Mouse (Mus musculus) forebrain, postnatal 0 days (tissue): ENCODE data around the gene Tmem123. TPM values are rescaled to one million over a fixed set of nuclear protein-coding genes. Genes with fewer than 3 reads are reported as not detected.

Source experiments
- ATAC-seq: fragments of 200-750 bp; cut with Nextera tagmentation; 2 replicates; pipeline ENCODE4 v1.8.0; 2017; ENCODE audit warnings: mild to moderate bottlenecking, moderate library complexity
- DNase-seq: peaks from one replicate; pipeline ENCODE4 v3.0.0-alpha.2; 2015
- H3K27ac ChIP-seq: fragments of 300-500 bp; sonication (generic); 2 replicates; pipeline ENCODE4 v1.5.1; 2014; ENCODE audit warnings: low read depth, mild to moderate bottlenecking, antibody characterized with exemption, low read length, moderate library complexity, mixed read lengths
- H3K27me3 ChIP-seq: fragments of 300-500 bp; sonication (generic); 2 replicates; pipeline ENCODE4 v1.6.1; 2014; ENCODE audit warnings: mild to moderate bottlenecking, low read length, mixed read lengths; ENCODE audit not compliant: insufficient read depth
- H3K36me3 ChIP-seq: fragments of 300-500 bp; sonication (generic); 2 replicates; pipeline ENCODE4 v1.6.1; 2014; ENCODE audit warnings: mild to moderate bottlenecking, moderate library complexity; ENCODE audit not compliant: insufficient read depth
- H3K4me1 ChIP-seq: fragments of 300-500 bp; sonication (generic); 2 replicates; pipeline ENCODE4 v1.6.1; 2014; ENCODE audit warnings: antibody characterized with exemption; ENCODE audit not compliant: insufficient read depth
- H3K4me2 ChIP-seq: fragments of 300-500 bp; sonication (generic); 2 replicates; pipeline ENCODE4 v1.6.1; 2014; ENCODE audit warnings: low read depth, mild to moderate bottlenecking, moderate library complexity
- H3K4me3 ChIP-seq: fragments of 300-500 bp; sonication (generic); 2 replicates; pipeline ENCODE4 v1.5.1; 2014; ENCODE audit warnings: low read depth, low read length, mixed read lengths
- H3K9ac ChIP-seq: fragments of 300-500 bp; sonication (generic); 2 replicates; pipeline ENCODE4 v1.6.1; 2014; ENCODE audit warnings: mild to moderate bottlenecking
- H3K9me3 ChIP-seq: fragments of 300-500 bp; sonication (generic); 2 replicates; pipeline ENCODE4 v1.6.1; 2016; ENCODE audit warnings: low read length
- CTCF ChIP-seq: sonication (generic); IDR thresholded peaks from 2 replicates; pipeline ENCODE4 v1.5.1; 2016; ENCODE audit warnings: antibody characterized with exemption, control low read depth, low read depth
- WGBS: fragments of 180-500 bp; shearing (Covaris S2); extraction: QIAGEN DNeasy Blood & Tissue Kit; methylation state at CpG from one replicate; pipeline ENCODE4 v1.1.7; 2014; 5-methylcytosine and 5-hydroxymethylcytosine counted together
- polyA plus RNA-seq: library from polyadenylated mRNA; unstranded; fragments of >200 nt; fragmentation: Nextera tagmentation; extraction: Ambion mirVana; gene quantifications from 2 replicates; pipeline ENCODE4 v1.2.1, GENCODE M21; 2015
- total RNA-seq: library from RNA; depleted of rRNA; stranded (reverse); fragments of >200 nt; gene quantifications from 2 replicates; pipeline ENCODE4 v1.2.3, GENCODE M21; 2014; rRNA removed

The Tmem123 gene
- total RNA-seq (13.7 and 19.8 TPM in 2 replicates), polyA plus RNA-seq (13.9 TPM in 2 replicates)

DNA sequence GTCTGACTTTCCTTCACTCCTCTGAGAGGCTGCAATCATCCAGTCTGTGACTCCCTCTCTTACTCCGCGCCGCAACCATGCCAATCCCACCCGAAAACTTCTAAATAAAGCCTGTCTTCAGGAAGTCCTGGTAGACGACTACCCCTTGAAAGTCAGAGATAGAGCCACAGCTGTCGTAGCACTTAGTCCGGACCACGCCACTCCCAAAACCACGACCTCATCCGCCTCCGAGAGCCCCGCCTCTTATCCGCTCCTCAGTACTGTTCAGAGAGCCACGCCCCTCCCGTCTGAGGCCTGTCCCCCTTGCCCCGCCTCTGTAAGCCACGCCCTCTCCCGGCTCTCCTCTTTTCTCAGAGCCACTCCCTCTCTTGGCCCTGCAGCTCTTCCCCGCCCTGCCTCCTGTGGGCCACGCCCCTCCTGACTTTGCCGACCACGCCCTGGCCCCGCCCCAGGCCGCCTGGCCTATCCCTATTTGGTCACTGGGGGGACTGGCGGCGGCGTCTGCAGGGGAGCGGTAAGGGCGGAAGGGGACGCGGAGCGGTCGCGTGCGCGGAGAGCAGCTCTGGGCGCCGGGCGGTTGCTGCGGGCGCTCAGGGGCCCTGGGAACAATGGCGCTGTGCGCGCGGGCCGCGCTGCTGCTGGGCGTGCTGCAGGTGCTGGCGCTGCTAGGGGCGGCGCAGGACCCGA, at the start of gene Tmem123:
Gene Tmem123, plus strand, starts transcription at position 428 of the 687 bp plus-strand sequence.
- H3K4me3 ChIP-seq = peak within 1 kb of the TSS; percentile 61
- TF ChIP-seq CTCF = peak; percentile 31
- H3K36me3 ChIP-seq = no peaks in the 10 kb centered on the region
- ATAC-seq (peak; percentile 94), DNase-seq (peak; percentile 86)
- peak within 1 kb of the TSS; percentile 66 for H3K9ac ChIP-seq
- H3K27ac ChIP-seq = peak within 1 kb of the TSS; percentile 57; the same call in 1 of the 2 replicates
- peak within 1 kb of the TSS; percentile 80 for H3K4me2 ChIP-seq
- H3K27me3 ChIP-seq = no peaks in the 10 kb centered on the region
- H3K4me1 ChIP-seq = peaks cover 11% of the 10 kb centered on the region; the same call in 1 of the 2 replicates
- WGBS = 0% methylated on average over 51 of the region's 52 CpGs
- H3K9me3 ChIP-seq = no peaks in the 10 kb centered on the region

DNA sequence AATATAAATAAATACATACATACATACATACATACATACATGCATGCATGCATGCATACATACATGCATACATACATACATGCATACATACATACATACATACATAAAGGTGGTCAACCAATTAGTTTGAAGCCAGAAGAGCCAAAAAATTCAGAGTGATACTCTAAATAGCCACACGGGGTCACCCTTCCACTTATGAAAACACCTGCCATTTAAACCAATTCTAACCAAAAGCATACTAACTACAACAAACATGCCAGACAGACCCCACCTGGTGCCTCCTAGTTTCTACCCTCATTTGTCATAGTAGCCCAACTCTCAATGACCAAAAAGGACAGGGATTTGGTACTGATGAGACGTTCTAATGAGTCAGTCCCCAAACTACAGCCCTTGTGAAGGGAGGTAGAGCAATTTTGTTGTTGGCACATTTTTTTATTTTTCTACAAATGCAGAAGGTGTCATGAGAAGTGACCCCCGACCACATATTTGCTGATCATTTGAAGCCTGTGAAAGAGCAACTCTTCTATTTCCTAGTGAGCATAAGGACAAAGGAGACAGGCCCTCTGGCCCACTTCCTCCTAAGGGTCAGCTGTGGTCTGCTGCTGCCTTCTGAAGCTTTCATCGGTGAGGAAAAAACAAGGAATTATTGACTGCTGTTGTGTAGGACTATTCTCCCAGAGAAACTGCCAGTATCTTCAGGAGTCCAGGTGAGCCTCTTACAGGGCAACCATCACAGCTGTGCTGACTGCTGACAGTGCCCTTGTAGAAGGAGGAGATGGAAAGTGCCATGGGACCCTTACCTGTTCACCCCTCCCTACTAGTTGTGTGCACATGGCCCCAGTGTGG, 49.6 kb upstream of the Tmem123 start:
- TF ChIP-seq CTCF = peak; percentile 79
- H3K9ac ChIP-seq = no peak overlapping the region
- H3K9me3 ChIP-seq = no peaks in the 10 kb centered on the region
- ATAC-seq (peak; percentile 79), DNase-seq (peak; percentile 78)
- no peak overlapping the region for H3K27ac ChIP-seq
- H3K4me3 ChIP-seq = no peak overlapping the region
- 45% methylated on average over 4 of the region's 4 CpGs for WGBS
- H3K4me2 ChIP-seq = no peak overlapping the region
- no peaks in the 10 kb centered on the region for H3K4me1 ChIP-seq
- no peaks in the 10 kb centered on the region for H3K36me3 ChIP-seq
- H3K27me3 ChIP-seq = no peaks in the 10 kb centered on the region

GRCm38 (mm10) chr9:7714908-7715175, 49.0 kb upstream of the Tmem123 start:
- TF ChIP-seq CTCF = no peak
- no peaks in the 10 kb centered on the region for H3K9me3 ChIP-seq
- no peak overlapping the region for H3K4me3 ChIP-seq
- no peaks in the 10 kb centered on the region for H3K36me3 ChIP-seq
- no peak overlapping the region for H3K4me2 ChIP-seq
- no peak overlapping the region for H3K27ac ChIP-seq
- DNase-seq (no peak), ATAC-seq (no peak)
- WGBS = 78% methylated on average over 2 of the region's 2 CpGs
- no peaks in the 10 kb centered on the region for H3K27me3 ChIP-seq
- no peaks in the 10 kb centered on the region for H3K4me1 ChIP-seq
- no peak overlapping the region for H3K9ac ChIP-seq

GRCm38 (mm10) chr9:7721543-7721942, 42.3 kb upstream of the Tmem123 start:
- Histone ChIP-seq H3K4me3 (no peak overlapping the region), H3K9ac (no peak overlapping the region), H3K4me2 (no peak overlapping the region), H3K27ac (no peak overlapping the region), H3K36me3 (no peaks in the 10 kb centered on the region), H3K4me1 (no peaks in the 10 kb centered on the region), H3K9me3 (no peaks in the 10 kb centered on the region), H3K27me3 (no peaks in the 10 kb centered on the region)
- WGBS = 92% methylated on average over 1 of the region's 1 CpGs
- ATAC-seq (no peak), DNase-seq (no peak)
- TF ChIP-seq CTCF = no peak

- no peak overlapping the region for H3K27ac ChIP-seq
- H3K9me3 ChIP-seq = no peaks in the 10 kb centered on the region
- DNase-seq (no peak), ATAC-seq (no peak)
- no peaks in the 10 kb centered on the region for H3K27me3 ChIP-seq
- no peak for TF ChIP-seq CTCF
- H3K4me2 ChIP-seq = no peak overlapping the region
- no peaks in the 10 kb centered on the region for H3K4me1 ChIP-seq
- no peak overlapping the region for H3K4me3 ChIP-seq
- WGBS = 77% methylated on average over 4 of the region's 4 CpGs
- H3K9ac ChIP-seq = no peak overlapping the region
- no peaks in the 10 kb centered on the region for H3K36me3 ChIP-seq
Measured at GRCm38 (mm10) chr9:7728997-7729396, 34.8 kb upstream of the Tmem123 start.

- ATAC-seq (no peak), DNase-seq (no peak)
- 85% methylated on average over 1 of the region's 1 CpGs for WGBS
- no peak overlapping the region for H3K4me3 ChIP-seq
- H3K4me2 ChIP-seq = no peak overlapping the region
- no peak overlapping the region for H3K27ac ChIP-seq
- H3K9me3 ChIP-seq = no peaks in the 10 kb centered on the region
- no peak overlapping the region for H3K9ac ChIP-seq
- TF ChIP-seq CTCF = no peak
- H3K4me1 ChIP-seq = no peaks in the 10 kb centered on the region
- H3K36me3 ChIP-seq = no peaks in the 10 kb centered on the region
- H3K27me3 ChIP-seq = no peaks in the 10 kb centered on the region
Measured at GRCm38 (mm10) chr9:7742696-7743095, 21.1 kb upstream of the Tmem123 start.

GRCm38 (mm10) chr9:7744156-7744555, 19.7 kb upstream of the Tmem123 start:
- TF ChIP-seq CTCF = no peak
- Histone ChIP-seq H3K36me3 (no peaks in the 10 kb centered on the region), H3K9ac (no peak overlapping the region), H3K4me3 (no peak overlapping the region), H3K27ac (no peak overlapping the region), H3K4me2 (no peak overlapping the region), H3K27me3 (no peaks in the 10 kb centered on the region), H3K4me1 (no peaks in the 10 kb centered on the region), H3K9me3 (no peaks in the 10 kb centered on the region)
- DNase-seq (no peak), ATAC-seq (no peak)
- WGBS = 53% methylated on average over 1 of the region's 1 CpGs
